Mouse (Mus musculus) kidney, postnatal 0 days (tissue): Measurements from ENCODE around the gene Mt2. TPM values are rescaled to one million over a fixed set of nuclear protein-coding genes. Genes with fewer than 3 reads are reported as not detected.

Experiments
- ATAC-seq: fragments of 200-750 bp; cut with Nextera tagmentation; replicated peaks from 2 replicates; pipeline ENCODE4 v1.8.0; 2017; ENCODE audit warnings: low read depth, moderate number of reproducible peaks, moderate TSS enrichment, moderate library complexity; ENCODE audit not compliant: low FRiP score
- DNase-seq: peaks from one replicate; pipeline ENCODE4 v3.0.0-alpha.2; 2016; ENCODE audit warnings: low spot score
- H3K27ac ChIP-seq: fragments of 300-500 bp; sonication (generic); 2 replicates; pipeline ENCODE4 v1.5.1; 2014; ENCODE audit warnings: mild to moderate bottlenecking
- H3K27me3 ChIP-seq: fragments of 300-500 bp; sonication (generic); 2 replicates; pipeline ENCODE4 v1.6.1; 2014; ENCODE audit warnings: low read length, mixed read lengths; ENCODE audit not compliant: insufficient read depth
- H3K36me3 ChIP-seq: fragments of 300-500 bp; sonication (generic); 2 replicates; pipeline ENCODE4 v1.6.1; 2014; ENCODE audit warnings: low read length, mixed read lengths; ENCODE audit not compliant: insufficient read depth
- H3K4me1 ChIP-seq: fragments of 300-500 bp; sonication (generic); replicated peaks from 2 replicates; pipeline ENCODE4 v1.6.1; 2014; ENCODE audit warnings: antibody characterized with exemption, low read length, mixed read lengths; ENCODE audit not compliant: insufficient read depth
- H3K4me2 ChIP-seq: fragments of 300-500 bp; sonication (generic); 2 replicates; pipeline ENCODE4 v1.6.1; 2014; ENCODE audit warnings: mild to moderate bottlenecking, low read length, moderate library complexity, mixed read lengths
- H3K4me3 ChIP-seq: fragments of 300-500 bp; sonication (generic); replicated peaks from 2 replicates; pipeline ENCODE4 v1.5.1; 2014; ENCODE audit warnings: low read depth, low read length
- H3K9ac ChIP-seq: fragments of 300-500 bp; sonication (generic); 2 replicates; pipeline ENCODE4 v1.6.1; 2014; ENCODE audit warnings: low read depth, low read length
- H3K9me3 ChIP-seq: fragments of 300-500 bp; sonication (generic); replicated peaks from 2 replicates; pipeline ENCODE4 v1.6.1; 2016; ENCODE audit warnings: low read length, inconsistent platforms, mixed read lengths
- CTCF ChIP-seq: IDR thresholded peaks from 2 replicates; pipeline ENCODE4 v1.5.1; 2016; ENCODE audit warnings: antibody characterized with exemption, low read depth, mild to moderate bottlenecking, moderate library complexity
- WGBS: fragments of 180-500 bp; shearing (Covaris S2); extraction: QIAGEN DNeasy Blood & Tissue Kit; methylation state at CpG from one replicate; pipeline ENCODE4 v1.1.7; 2014; 5-methylcytosine and 5-hydroxymethylcytosine counted together
- polyA plus RNA-seq: library from polyadenylated mRNA; unstranded; fragments of >200 nt; fragmentation: Nextera tagmentation; extraction: Ambion mirVana; gene quantifications from 2 replicates; pipeline ENCODE4 v1.2.1, GENCODE M21; 2015

Gene Mt2
- polyA plus RNA-seq, 1 experiment from 2014 or later = 98.3 TPM

DNA sequence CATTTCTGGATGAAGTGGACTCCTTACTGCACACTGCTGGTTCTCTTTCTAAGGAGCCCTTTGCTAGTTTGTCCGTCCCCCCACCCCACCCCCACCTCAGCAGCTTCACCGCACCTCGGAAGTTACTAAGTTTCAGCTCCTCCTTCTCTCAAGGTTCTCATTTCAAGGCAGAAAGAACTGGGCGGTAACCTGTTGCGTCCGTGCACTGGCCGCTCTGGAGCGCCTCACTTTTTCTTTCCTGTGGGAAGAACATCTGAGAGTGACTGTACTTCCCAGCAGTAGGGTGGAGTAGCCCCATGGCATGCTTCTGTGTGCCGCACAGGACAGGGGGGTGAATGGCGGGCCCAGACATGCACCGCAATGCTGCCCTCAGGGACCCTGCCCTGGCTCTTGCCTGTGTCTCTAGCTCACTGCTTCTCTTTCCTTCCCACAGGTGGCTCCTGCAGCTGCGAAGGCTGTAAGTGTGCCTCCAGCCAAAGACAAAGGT lies 11.9 kb downstream of the Mt2 start:
- no peak overlapping the region for H3K9ac ChIP-seq
- 0 out of 2 replicates have a peak overlapping the region, but pooled peaks have one; percentile 1 for H3K4me2 ChIP-seq
- WGBS = 12% methylated on average over 12 of the region's 12 CpGs
- ATAC-seq (no peak), DNase-seq (no peak)
- H3K27ac ChIP-seq = peak overlapping the region; percentile 70
- H3K4me1 ChIP-seq = peaks cover 25% of the 10 kb centered on the region; the same call in 1 of the 2 replicates
- H3K36me3 ChIP-seq = no peaks in the 10 kb centered on the region
- no peak for TF ChIP-seq CTCF
- H3K9me3 ChIP-seq = no peaks in the 10 kb centered on the region
- H3K4me3 ChIP-seq = no peak overlapping the region
- peaks cover 10% of the 10 kb centered on the region for H3K27me3 ChIP-seq

DNA sequence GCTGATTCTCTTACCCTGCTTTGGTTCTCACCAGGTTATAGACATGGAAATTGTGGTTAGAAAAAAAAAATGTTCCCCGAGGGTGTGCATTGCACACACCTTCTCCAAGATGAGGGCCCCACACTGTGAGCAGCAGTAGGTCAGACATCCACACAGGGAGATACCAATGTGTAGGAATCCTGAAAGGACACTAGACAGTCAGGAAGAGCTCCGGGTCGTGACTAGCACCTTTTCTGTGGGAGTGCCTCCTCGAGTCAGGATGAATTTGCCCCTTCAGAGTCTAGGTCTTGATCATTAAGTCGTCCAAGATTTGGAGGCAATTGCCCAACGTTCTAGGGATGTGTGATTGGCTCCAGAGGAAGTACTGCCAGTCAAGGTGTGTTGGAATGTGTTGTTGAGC lies 13.3 kb downstream of the Mt2 start:
- Histone ChIP-seq H3K27me3 (no peaks in the 10 kb centered on the region), H3K36me3 (no peaks in the 10 kb centered on the region), H3K4me1 (peaks cover 25% of the 10 kb centered on the region), H3K9me3 (no peaks in the 10 kb centered on the region), H3K9ac (no peak overlapping the region), H3K27ac (0 out of 2 replicates have a peak overlapping the region, but pooled peaks have one; percentile 34), H3K4me2 (no peak overlapping the region), H3K4me3 (no peak overlapping the region)
- no peak for TF ChIP-seq CTCF
- no peak for DNase-seq
- WGBS = 62% methylated on average over 6 of the region's 6 CpGs
- ATAC-seq = no peak

DNA sequence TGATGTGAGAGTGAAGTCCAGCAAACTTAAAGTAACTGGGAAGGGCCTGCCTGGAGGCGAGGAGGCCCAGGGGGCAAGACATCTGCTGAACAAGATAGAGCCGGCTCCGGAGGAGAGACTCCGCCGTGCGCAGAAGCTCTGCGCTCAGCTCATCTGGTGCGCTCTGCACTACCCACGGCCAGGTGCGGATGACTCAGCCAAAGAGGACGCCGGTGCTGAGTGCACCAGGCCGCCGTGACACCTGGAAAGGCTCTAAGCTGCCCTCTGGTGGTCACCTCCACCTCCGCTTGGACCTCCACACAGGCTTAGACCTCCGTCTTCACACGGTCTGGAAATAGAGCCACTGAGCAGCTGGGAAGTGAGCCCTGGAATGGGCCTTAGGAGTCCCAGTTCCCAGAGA lies 14.1 kb downstream of the Mt2 start:
- Histone ChIP-seq H3K36me3 (no peaks in the 10 kb centered on the region), H3K4me1 (peaks cover 26% of the 10 kb centered on the region), H3K9ac (no peak overlapping the region), H3K9me3 (no peaks in the 10 kb centered on the region), H3K4me3 (no peak overlapping the region), H3K27ac (0 out of 2 replicates have a peak overlapping the region, but pooled peaks have one; percentile 5), H3K27me3 (no peaks in the 10 kb centered on the region), H3K4me2 (peak overlapping the region; percentile 38; the same call in 1 of the 2 replicates)
- peak; percentile 87 for ATAC-seq
- DNase-seq = peak; percentile 78
- 4% methylated on average over 17 of the region's 17 CpGs for WGBS
- peak; percentile 89 for TF ChIP-seq CTCF

DNA sequence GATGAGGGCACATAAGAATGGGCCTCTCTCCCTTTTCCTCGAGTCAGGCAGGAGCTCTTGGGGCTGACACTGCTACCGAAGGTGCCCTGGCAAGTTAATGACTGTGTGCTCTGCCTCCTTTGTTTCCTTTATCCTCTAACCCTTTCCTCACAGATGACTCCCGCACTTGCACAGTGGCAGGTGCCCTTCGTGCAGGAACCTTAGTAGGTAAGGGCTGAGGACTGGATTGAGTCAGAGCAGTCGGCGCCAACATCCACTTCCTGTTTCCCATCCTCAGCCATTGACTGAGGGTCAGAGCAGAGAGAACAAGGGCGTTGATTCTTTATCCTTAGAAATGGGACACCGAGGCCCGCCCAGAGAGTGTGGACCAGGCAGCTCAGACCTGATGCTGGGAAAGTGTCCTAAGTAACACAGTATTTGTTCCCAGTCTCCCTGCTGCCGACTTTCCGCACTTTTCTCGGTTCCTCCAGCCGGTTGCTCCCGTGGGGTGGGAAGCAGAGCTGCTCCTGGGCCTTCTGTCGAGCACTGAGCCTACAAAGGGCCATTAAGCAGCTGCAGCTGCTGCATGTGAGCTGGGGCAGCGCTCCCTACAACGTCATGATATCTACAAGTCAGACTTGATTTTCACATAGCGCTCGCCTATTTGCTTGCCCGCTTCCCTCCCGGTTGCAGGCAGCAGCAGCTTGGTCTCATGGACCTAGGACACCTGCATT lies 15.0 kb downstream of the Mt2 start:
- Histone ChIP-seq H3K4me3 (no peak overlapping the region), H3K27me3 (no peaks in the 10 kb centered on the region), H3K9ac (no peak overlapping the region), H3K4me2 (no peak overlapping the region), H3K9me3 (no peaks in the 10 kb centered on the region), H3K27ac (peak overlapping the region; percentile 8; the same call in 1 of the 2 replicates), H3K4me1 (peaks cover 26% of the 10 kb centered on the region), H3K36me3 (no peaks in the 10 kb centered on the region)
- no peak for DNase-seq
- ATAC-seq = no peak
- 40% methylated on average over 21 of the region's 21 CpGs for WGBS
- TF ChIP-seq CTCF = no peak

DNA sequence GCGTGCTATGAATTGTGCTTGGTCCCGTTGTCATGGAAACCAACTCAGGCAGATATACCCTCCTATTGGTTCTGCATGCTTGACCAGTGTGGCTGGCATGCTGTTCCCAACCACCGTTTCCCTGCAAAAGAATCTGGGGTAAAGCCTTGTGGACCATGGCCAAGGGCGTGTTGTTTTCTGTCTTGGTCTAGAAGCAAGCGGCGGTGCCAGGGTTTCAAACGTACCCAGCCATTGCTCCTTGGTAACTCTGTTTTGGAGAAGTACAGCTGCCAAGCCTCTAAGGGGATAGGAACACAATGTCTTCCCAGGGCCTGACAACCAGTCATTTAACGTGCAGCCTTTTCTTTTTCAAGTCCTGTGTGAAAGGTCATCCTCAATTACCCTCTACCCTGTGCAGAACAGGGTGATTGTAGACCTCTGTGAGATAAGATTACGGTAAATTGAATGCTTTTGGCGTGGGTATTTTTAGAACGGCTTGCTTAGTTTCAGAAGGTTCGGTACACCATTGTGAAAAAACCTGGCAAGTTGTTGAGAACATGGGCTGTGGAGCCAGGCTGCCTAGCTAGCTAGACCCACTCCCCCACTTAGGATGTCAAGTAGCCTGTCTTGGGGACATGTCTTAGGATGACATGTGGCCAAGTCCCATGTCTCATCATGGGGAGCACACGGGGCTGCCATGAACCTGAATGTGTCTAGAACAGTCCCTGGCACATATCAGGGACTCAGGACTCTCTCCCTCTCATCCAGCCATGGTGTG lies 17.0 kb downstream of the Mt2 start:
- Histone ChIP-seq H3K4me2 (no peak overlapping the region), H3K9ac (no peak overlapping the region), H3K9me3 (no peaks in the 10 kb centered on the region), H3K4me1 (peaks cover 14% of the 10 kb centered on the region), H3K36me3 (no peaks in the 10 kb centered on the region), H3K27me3 (no peaks in the 10 kb centered on the region), H3K4me3 (no peak overlapping the region), H3K27ac (no peak overlapping the region)
- no peak for DNase-seq
- no peak for ATAC-seq
- 54% methylated on average over 13 of the region's 13 CpGs for WGBS
- TF ChIP-seq CTCF = no peak

DNA sequence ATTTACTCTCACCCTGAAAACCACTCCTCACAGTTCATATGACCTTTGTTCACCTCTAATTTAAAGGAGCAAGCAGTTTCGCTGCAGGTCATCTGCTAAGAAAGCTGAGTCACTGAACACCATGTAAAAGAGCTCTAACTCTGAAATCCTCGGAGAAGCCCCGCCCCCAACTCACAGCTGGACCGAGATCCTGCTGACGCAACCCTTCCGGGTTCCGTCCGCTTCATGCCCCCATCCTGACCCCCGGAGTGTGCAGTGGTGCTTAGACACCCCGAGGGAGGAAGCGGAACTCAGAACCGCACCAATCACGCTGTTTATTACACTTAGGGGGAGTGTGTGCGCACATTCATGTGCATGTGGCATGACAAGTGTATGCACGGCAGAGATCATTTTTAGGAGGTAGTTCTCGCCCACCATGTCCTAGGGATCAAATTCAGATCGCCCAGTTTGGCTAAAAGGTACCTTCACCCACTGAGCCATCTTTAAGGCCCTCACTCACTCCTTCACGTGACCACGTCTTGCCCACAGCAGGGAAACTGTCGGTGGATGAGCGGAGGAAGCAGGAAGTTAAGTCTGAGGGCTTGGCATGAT lies 18.7 kb downstream of the Mt2 start:
- Histone ChIP-seq H3K36me3 (no peaks in the 10 kb centered on the region), H3K27ac (peak overlapping the region; percentile 38; the same call in 1 of the 2 replicates), H3K27me3 (no peaks in the 10 kb centered on the region), H3K4me1 (peaks cover 14% of the 10 kb centered on the region), H3K9ac (no peak overlapping the region), H3K9me3 (no peaks in the 10 kb centered on the region), H3K4me2 (peak overlapping the region; percentile 45), H3K4me3 (no peak overlapping the region)
- DNase-seq = peak; percentile 85
- 17% methylated on average over 21 of the region's 21 CpGs for WGBS
- no peak for TF ChIP-seq CTCF
- peak; percentile 67 for ATAC-seq
